Mouse (Mus musculus) right cerebral cortex, adult 2 months (tissue): ENCODE measurements around the gene Ipo13.

ENCODE experiments used
- DNase-seq, 2 experiments: peaks; one replicate each; pipeline ENCODE4 v3.0.0; 2021 to 2022; ENCODE audit warnings: low spot score in 2 of 2

The Ipo13 gene

DNA sequence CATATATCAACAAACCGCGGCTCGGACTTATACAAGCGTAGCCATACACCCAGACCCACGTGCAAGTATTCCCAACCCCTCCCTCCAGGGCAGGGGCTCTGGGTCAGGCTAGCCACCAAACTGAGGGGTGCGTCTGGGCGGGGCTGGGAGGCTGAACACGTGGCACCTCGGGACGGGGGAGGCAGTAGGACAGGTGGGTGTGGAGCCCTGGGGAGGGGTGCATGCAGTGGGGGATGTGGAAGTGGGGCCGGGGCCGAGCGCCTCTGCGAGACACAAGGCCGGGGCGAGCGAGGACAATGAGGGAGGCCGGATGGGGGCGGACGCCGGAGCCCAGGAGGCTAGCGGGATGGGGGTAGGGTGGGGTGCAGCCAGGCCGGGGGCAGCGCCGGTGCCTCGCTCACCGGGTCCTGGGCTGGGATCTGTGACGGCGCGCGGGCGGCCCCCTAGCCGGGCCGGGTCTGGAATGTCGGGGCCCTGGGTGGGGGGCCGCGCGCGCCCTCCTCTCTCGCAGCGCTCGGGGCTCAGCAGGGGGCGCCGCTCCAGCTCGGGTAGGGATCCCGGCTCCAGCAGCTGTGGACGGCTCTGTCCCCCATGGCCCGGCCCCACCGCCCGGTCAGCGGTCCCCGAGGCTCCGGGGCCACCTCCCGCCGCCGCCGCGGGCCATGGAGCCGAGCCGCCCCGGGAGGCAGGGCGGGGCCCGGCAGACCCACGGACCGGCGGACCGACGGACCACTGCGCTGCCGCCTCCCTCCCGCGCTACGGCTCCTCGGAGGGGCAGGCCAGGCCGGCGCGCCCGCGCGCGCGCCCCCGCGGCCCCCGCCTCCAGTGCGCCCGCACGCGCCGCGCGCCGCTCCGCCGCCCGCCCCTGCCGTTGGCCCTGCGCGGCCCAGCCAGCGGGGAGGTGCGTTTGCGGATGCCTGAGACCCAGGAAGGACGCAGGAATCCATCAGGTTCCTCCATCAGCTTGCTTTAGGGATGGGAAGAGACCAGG lies 31.8 kb downstream of the Ipo13 start, which contains the start of gene B4galt2:
B4galt2 (minus strand) TSS at position 787 of the 991 bp plus-strand sequence.
- DNase-seq: peak; percentile 50 to 68

DNA sequence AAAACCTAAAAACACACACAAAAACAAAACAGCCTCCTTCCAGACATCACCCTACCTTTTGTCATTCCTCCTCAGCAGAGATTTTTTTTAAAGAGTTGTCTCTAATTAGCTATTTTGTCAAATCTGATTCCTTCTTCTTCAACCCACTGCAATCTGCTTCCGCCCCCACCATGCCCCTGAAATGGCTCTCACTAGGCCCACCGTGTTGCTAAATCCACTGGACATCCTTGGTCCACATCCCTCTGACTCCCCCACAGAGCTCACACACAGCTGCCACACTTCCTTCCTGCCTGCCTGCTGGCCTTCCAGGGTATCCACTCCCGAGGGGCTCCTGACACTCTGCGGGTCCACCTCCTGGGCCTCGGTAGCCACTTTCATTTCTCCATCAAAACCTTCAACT lies 36.1 kb downstream of the Ipo13 start:
- DNase-seq: peak; percentile 48 to 61

DNA sequence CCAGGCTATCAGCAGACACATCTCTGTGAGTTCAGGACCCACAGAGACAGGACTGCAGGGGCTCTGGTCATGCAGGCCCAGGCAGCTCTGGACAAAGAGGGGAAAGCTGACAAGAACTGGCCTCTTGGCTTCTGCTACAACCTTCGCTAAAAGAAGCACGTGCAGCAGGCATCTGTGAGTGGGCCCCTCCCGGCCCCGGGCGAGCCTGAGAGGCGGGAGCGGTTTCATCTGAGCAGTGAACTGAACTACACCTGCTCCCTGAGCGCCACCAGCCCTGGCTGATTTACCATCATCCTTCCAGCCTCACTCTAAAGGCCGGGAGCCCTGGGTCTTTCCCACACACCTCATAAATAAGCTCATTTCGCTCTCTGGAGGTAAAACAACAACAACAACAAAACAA lies 36.5 kb downstream of the Ipo13 start:
- no peak for DNase-seq

DNA sequence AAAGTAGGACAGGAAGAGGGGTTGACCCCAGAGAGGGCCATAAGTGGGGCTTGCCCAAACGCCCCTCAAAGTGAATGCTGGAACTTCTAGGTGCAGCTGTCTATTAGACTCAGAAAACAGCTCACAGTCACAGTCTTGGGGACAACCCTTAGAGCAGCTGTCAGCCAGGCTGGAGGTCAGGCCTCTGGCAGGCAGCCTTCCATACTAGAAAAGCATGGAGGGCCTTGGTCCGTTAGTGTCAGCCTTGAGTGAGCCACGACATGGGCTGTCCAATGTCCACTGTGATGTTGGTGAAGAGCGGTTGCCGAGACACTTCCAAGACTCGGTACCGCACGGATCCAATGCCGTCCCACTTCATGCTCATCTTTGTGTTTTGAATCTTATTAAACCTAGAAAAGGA lies 41.2 kb downstream of the Ipo13 start:
- DNase-seq: no peak

DNA sequence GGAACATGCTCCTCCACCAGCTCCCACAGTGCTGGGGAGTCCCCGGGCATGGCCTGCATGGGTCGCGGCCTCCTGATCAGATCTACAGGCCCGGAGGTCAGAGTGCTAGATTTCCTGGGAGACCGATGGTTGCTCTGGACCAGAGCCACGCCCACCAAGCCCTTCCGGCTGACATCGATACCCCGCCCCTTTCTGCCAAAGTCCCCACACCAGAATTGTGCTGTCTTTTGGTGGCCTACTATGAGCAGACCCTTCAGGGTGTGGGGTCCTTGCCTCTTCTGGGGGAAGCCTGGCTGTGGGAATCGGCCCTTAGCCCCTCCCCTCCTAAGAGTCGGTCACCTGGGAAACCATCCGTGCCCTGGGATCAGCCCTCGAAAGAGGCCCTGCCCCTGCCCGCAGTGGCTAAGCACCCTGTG lies 42.3 kb downstream of the Ipo13 start, which contains the start of gene Ccdc24:
Ccdc24 (minus strand) TSS at position 87 of the 416 bp plus-strand sequence.
- no peak for DNase-seq

DNA sequence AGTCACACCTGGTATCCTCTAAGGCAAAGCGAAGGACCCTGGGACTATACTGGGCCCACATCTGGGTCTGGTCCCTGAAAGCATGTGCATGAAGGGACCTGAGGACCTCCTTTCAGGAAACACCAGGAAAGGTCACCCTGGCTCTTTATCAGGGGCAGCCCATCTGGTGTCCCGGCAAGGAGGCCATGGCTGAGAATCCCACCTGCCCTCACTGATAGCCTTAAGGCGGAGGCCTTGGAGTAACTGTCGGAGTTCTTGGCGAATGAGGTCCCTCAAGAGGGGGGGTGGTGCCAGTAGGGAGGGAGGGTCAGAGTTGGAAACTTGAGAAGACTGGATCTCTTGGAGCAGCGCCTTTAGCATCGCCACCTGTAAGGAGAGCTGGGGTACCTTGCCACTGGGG lies 43.0 kb downstream of the Ipo13 start:
- no peak for DNase-seq

DNA sequence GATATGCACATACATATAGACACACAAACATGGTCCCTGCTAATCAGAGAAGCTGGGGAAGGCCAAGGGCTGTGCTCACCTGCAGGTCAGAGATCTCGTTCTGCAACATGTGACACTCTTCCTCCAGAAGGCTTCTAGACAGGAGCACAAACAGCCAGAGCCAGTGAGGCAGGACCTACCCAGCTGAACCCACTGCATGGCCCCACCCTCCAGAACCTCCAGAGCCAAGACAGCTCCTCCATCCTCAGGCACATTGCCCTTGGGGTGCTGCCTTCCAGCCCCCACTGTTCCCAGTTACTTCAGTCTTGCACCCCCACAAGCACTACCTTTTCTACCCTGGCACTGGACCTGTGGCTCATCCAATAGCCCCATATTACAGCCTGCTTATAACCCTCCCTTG lies 44.4 kb downstream of the Ipo13 start:
- DNase-seq: no peak

DNA sequence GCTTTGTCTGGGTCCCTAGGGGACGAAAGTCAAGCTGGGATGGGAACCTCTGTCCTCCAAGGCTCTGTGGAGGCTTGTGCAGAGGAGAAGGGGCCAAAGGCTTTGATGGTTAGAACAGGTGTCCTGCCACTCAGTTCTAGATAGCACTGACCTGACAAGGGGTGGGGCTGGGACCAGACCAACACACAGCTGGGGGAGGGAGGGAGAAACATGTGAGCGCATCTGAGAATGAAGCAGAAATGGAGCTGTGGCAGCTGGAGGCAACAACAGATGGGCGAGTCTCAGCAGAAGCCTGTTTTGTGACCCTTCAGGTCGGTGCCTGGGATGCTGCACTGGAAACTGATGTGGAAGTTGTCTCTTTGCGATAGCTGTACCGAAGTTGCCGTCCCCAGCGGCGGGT lies 45.5 kb downstream of the Ipo13 start:
- no peak for DNase-seq

DNA sequence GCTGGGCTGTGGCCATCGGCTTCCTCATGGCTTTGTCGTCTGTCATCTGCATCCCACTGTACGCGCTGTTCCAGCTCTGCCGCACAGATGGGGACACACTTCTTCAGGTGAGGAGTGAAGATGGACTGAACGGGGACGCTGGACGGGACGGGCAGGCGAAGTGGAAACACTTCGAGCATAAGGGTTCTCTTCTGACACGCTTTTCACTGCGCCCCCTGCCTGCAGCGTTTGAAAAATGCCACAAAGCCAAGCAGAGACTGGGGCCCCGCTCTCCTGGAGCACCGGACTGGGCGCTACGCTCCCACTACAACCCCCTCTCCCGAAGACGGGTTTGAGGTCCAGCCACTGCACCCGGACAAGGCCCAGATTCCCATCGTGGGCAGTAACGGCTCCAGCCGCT lies 47.0 kb downstream of the Ipo13 start:
- DNase-seq: peak in 1 of 2 experiments; percentile 61

DNA sequence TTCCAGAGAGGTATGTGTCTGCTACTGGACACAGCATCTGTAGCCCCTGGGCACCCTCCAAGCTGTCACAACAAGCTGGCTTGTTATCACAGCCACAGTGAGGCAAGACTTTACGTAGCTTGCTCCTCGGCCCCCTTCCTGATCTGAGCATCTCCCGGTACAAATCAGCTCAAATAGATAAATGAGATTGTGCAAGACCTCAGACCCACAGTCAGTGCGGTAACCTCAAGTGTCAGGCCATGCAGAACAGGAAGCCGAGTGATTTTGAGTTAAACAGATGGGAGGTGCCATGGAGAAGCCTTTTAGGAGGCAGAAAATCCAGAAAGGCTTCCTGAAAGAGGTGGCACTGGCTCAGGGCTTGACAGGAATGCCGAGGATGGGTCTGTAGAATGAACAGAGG lies 47.8 kb downstream of the Ipo13 start:
- no peak for DNase-seq

DNA sequence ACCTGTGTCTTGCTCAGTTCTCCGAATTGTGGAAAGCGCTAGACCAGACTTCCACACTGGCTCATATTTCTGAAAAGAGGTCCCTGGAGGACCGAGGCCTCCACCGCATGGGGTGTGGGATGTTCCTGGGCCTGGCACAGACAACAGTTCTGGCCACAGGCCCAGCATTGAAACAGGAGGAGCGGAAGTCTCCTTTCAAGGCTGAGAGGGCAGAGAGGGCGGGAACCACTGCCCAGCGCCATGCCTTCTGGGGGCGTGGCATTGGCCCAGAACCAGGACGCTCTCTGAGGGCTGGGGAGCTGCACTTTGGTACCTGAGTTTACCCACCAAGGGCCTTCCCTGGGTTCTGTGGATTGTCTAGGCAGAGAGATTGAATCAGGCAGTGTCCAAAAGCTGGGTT lies 48.7 kb downstream of the Ipo13 start:
- DNase-seq: no peak

DNA sequence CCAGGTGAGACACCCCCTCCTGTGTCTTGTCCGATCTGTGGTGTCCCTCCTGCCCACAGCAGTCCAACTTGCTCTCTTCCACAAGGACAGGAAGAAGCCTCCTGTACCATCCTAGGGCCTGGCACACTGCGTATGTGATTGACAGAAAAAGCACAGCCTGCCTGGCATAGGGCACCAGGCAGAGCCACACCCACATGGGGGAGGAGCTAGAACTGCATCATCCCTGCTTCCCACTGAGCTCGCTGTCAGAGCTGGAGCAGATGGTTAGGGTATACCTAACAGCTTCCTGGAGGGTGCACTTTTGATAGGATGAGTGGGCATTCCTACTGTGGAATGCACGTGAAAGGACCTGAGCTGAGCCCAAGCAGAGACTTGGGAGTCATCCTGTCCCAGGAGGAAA lies 52.0 kb downstream of the Ipo13 start:
- DNase-seq: peak; percentile 54 to 64

DNA sequence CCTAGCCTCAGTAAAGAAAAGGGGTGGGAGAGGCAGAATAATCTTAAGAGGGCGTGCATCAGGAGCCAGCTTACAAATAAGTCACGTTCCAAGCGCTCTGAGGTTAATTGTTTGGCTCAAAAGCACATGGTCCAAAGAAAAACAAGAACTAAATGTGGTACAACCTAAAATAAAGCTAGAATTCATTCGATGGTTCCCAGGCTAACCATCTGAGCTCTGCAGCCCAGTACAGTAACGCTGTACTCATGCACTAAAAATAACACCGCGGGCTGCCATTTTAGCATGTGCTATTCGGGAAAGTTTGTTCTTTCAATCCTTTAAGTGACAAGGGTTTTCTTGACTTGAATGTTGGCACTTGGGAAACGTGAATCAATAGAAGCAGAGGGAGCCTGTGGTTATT lies 54.2 kb downstream of the Ipo13 start:
- no peak for DNase-seq

DNA sequence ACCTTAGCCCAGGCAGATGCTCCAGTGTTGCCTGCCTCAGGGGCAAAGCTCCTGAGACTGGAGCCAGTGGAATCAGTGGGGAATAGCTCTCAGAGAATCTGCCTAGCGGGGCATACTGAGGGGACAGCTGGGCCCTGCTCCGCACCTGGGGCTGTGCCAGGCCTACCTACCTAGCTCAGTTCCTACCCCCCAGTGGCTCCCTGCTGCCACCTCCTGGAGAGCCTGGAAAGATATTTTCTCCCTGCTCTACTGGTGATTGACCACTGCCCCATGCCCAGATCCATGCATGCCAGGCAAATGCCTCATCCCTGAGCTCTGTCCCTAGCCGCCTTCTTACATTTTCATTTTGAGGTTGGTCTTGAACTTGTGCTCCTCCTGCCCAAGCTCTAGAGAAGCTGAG lies 56.0 kb downstream of the Ipo13 start:
- peak in 1 of 2 experiments; percentile 53 for DNase-seq

DNA sequence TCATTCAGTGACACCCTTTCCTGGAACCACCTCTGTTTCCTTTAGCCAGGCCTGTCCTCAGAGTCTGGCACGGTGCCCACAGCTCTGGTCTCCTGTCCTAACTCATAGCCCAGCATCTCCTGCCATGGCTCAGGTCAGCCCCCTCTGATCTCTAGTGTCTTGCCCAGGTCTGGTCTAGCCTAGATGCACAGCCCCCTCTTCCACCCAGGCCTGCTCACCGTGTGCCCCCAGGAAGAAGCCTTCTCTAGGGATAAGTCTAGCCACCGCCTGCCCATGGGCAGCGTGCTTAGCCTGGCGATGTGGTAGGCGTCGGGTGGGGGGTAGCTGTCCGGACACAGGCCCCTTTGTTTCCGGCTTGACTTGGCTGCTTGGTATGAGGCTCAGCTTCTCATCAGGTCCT lies 59.7 kb downstream of the Ipo13 start:
- DNase-seq: no peak

DNA sequence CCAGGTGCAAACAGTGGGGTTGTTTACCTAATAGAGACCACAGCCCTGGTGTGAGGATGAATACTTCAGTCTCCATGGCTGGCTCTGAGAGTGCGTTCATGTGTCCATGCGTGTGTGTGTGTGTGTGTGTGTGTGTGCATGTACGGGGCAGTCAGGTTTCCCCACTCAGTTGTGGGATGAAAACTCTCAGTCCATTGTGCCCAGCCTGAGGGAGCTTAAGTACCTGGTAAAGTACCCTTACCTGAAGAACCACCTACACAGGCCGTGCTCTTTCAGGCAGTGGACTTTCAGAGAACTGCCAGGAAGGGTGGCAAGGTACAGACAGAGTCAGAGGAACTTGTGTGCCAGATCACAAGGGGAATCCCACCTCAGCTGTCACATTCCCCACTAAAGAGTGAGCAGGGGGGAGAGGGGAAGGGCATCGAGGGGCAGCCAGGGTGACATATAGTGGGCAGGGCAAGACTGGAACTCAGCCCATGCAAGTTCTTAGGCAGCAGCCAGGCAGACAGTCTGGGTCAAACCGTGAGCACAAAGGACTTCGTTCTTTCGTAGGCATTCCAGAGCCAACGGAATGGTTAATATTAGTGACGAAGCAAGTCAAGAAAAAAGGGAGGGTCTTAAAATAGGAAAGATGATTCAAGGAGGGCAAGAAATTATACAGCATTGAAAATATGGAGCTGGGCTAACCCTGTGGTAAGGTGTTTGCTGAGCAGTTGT lies 62.5 kb downstream of the Ipo13 start:
- DNase-seq: no peak

DNA sequence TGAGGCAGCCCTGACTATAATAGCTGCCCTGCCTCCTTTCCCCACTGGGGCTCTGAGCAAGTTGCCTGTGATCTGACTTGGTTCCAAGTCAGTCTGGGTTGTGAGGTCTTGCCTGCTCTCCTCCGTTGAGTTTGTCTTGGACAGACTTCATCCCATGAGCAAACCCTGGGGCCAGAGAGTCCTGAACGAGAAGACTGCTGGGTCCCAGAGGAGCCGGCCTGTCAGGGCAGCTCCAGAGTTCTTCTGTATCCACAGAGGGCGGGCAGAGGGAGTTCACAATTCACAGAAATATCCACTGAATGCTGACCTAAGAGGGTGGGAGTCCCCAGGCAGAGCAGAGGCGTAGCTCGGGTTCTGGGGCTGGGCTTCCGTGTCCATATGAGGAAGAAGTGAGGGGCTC lies 63.9 kb downstream of the Ipo13 start:
- DNase-seq: no peak

DNA sequence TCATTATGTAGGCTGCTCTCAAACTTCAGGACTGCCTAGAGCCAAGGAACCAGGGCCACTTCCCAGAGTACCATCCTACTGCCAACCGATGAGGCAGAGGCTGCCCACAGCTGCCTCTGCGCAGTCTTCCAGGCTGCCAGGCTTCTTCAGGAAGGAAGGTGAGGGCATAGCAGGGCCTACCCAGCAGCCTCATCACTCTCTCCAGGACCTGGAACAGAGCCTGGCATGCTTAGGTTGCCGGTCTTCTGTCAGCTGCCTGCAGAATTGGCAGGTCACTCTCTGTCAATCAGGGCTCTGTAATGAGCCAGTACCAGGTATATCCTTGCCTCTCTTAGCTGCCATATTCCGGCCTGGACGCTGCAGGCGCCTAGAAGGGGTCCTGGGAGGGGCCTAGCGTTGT lies 64.6 kb downstream of the Ipo13 start:
- no peak for DNase-seq

DNA sequence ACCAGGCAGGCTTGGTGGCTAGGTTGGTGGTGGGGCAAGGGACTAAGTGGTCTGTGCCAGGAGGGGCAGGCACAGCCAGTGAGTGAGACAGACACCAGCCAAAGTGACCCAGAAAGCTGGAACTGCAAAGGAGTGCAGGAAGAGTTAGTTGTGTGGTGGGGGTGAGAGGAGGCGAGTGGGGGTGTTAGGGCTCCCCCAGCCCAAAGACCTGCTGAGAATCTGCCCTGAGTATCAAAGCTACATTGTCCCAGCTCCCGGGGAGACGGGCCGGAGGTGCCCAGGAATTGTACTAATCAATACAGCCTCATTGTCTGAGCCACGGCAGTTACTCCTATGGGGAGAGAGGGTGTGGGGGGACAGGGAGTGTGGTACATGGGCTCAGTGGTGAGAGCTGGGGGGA lies 65.3 kb downstream of the Ipo13 start:
- DNase-seq: no peak

DNA sequence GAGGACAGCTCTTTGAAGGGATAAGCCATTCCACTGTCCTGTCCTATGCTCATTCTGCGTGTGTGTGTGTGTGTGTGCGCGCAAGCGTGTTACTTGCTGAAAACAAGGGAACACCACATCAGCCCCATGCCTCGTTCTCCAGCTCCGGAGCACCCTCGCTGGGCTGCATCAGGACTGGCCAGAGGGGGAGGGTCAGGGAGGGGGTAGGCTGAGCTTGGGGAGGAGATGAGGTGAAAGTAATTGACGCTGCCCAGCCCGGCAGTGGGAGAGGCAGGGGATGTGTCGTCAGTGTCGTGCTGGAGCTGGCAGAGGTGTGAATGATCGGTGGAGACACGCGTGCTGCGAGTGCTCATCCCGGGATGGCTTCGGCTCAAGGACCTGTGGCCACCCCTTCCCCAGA lies 65.7 kb downstream of the Ipo13 start:
- no peak for DNase-seq

DNA sequence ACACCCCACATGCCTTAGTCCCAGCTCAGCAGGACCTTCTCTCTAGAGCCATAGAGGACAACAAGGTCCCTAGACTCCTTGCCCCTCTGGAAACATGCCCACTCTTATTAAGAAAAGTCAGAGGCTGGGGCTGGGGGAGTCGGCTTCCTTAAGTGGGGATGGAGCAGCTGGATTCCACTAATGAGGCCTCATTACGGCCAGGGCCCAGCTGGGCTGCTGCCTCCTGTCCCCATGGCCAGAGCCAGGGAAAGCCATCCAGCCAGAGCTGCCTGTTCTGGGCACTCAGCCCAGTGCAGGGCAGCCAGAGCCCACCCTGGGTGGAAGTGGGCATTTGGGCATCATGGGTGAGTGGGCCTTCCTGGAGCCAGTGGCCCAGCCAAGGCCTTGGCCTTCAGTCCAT lies 67.8 kb downstream of the Ipo13 start:
- DNase-seq: no peak

DNA sequence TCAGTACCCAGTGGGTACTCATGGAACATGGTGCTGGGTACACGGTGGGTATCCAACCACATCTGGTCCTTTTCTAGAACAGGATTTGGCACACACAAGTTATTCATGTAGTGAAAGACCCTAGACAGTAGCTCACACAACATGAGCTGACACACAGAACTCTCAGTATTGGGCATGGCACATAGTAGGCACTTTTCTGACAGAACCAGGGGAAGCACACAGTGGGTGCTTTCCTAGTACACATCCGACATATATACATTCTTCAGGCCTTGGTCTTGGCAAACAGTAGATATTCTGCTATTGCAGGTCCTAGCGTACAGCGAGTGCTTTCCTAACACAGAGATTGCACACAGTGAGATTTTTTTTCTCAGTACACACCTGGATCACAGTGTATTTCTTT lies 68.5 kb downstream of the Ipo13 start:
- DNase-seq: no peak

DNA sequence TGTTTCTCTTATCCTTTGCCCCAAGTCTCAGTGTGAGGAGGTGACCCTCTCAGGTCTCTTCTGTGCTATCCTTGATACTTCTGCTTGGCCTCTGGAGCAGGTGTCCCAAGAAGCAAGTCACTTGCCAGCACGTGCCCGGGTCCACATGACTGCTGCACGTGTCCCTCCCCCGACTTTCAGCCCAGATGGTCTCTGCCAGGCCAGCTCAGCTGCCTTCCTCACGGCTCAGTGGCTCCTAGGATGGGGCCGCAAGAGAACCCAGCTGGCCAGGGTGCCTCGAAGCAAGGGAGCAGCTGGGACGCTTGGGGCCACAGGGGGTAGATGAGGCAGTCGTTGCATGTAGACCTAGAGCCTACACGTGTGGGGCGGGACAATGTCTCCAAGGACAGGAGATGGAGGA lies 69.5 kb downstream of the Ipo13 start:
- no peak for DNase-seq
